Comparison of ENCODE assay signal across 34 mouse cellular contexts in the genomic region with DNA sequence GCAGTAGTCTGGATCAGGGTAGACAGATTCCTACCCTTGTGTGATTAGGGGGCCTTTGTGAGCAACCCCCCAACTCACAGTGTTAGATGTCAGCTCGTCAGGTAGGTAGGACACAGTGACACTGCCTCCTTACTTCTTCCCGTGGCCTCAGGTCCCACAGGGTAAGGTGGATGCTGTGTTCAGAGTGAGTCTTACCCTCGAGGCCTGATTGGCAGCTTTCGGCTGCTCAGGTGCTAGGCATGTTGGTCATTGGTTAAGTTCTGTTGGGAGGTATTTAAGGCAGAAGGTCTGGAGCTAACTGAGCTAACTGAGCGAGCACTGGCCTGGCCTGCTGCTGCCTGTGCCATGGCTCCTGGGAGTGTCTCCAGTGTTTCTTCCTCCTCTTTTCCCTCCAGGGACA. TPM values are rescaled to one million over a fixed set of nuclear protein-coding genes. Genes with fewer than 3 reads are reported as not detected.
DNase-seq lines count a peak whose midpoint lies in the region; ATAC-seq and TF ChIP-seq lines count a peak whose summit lies in the region.
"Had no signal": no experiment of that assay in that cellular context is flagged by ENCODE, and none has a peak within 500 bp of the region (broad histone marks: within the 10 kb centered on the region; RNA-seq: fewer than 3 reads in every experiment).

TSS of gene H1foo (plus strand) at position 301 of the 400 bp plus-strand sequence.

- WGBS in lung, postnatal 0 days = 80% methylated on average over 5 of the region's 5 CpGs

- H3ac ChIP-seq in myocyte (ENCODE audit: control insufficient read depth, insufficient read length) = no peak within 1 kb of the TSS

- H3K4me3 ChIP-seq in lung, postnatal 0 days (ENCODE audit: low read depth, low read length) = no peak within 1 kb of the TSS
- no peak within 1 kb of the TSS for H3K4me3 ChIP-seq in bone marrow macrophage, adult 2 months (ENCODE audit: insufficient read depth, low read length)
- H3K4me3 ChIP-seq in myocyte = no peak within 1 kb of the TSS
- no peak within 1 kb of the TSS for H3K4me3 ChIP-seq in left cerebral cortex, adult 2 months
- H3K4me3 ChIP-seq: embryonic facial prominence, embryonic 10.5 days; embryonic facial prominence, embryonic 13.5 days; forebrain, embryonic 10.5 days; forebrain, embryonic 13.5 days; heart, embryonic 13.5 days; hindbrain, embryonic 13.5 days; intestine, embryonic 15.5 days had no signal

- H3K9ac ChIP-seq in lung, postnatal 0 days (replicated peaks; ENCODE audit: low read depth) = no peak within 1 kb of the TSS
- H3K9ac ChIP-seq: embryonic facial prominence, embryonic 13.5 days; forebrain, embryonic 13.5 days; heart, embryonic 13.5 days; hindbrain, embryonic 13.5 days; intestine, embryonic 15.5 days had no signal

- DNase-seq in lung, postnatal 0 days (ENCODE audit: low spot score) = no peak
- DNase-seq in lung, adult 18-20 months = no peak
- DNase-seq in cerebellum, adult 9-11 months = no peak
- DNase-seq in left cerebral cortex, adult 2 months (ENCODE audit: extremely low spot score in 1 of 2, low spot score in 2 of 2) = no peak
- DNase-seq: adrenal gland, postnatal 10 days; adrenal gland, postnatal 36 days; cerebellum, adult 11 months; cerebellum, adult 2 months; cerebellum, postnatal 10 days; cerebellum, postnatal 36 days; embryo, embryonic 11 days; gastrocnemius, postnatal 25 days; heart, adult 18-20 months; heart, postnatal 14 days had no signal

- H3K9me3 ChIP-seq in lung, postnatal 0 days (ENCODE audit: low read length) = no peaks in the 10 kb centered on the region
- H3K9me3 ChIP-seq: embryonic facial prominence, embryonic 10.5 days; embryonic facial prominence, embryonic 13.5 days; forebrain, embryonic 10.5 days; forebrain, embryonic 13.5 days; G1E; heart, embryonic 13.5 days; hindbrain, embryonic 13.5 days; intestine, embryonic 15.5 days had no signal

- ATAC-seq in lung, postnatal 0 days = no peak
- ATAC-seq: forebrain, embryonic 13.5 days; forebrain, embryonic 16.5 days; hindbrain, embryonic 16.5 days; intestine, embryonic 15.5 days; Patski had no signal

- peak within 1 kb of the TSS; percentile 27; the same call in 1 of the 2 replicates for H3K27ac ChIP-seq in lung, postnatal 0 days (ENCODE audit: low read length)
- H3K27ac ChIP-seq in bone marrow macrophage, adult 2 months (ENCODE audit: insufficient read depth, low read depth, low read length) = peak within 1 kb of the TSS; percentile 29
- no peak within 1 kb of the TSS for H3K27ac ChIP-seq in left cerebral cortex, adult 2 months
- H3K27ac ChIP-seq: embryonic facial prominence, embryonic 10.5 days; intestine, embryonic 15.5 days had no signal

- no peak for TF ChIP-seq POLR2A in bone marrow macrophage, adult 2 months (IDR thresholded peaks at IDR 0.05; ENCODE audit: borderline replicate concordance, low read depth, low read length)
- no peak for TF ChIP-seq POLR2A in myocyte (IDR thresholded peaks at IDR 0.05; ENCODE audit: insufficient read length, low read depth)

- no peaks in the 10 kb centered on the region for H3K79me2 ChIP-seq in myocyte (ENCODE audit: control insufficient read depth, insufficient read depth)

- intact Hi-C loops in left cerebral cortex, adult 2 months (cut with DNase I) = no loop called here

- H3K27me3 ChIP-seq in lung, postnatal 0 days (replicated peaks; ENCODE audit: insufficient read depth, low read length) = no peaks in the 10 kb centered on the region
- H3K27me3 ChIP-seq in myocyte (ENCODE audit: control insufficient read depth, insufficient read depth, insufficient read length) = no peaks in the 10 kb centered on the region
- H3K27me3 ChIP-seq: embryonic facial prominence, embryonic 13.5 days; forebrain, embryonic 13.5 days; heart, embryonic 13.5 days; hindbrain, embryonic 13.5 days; intestine, embryonic 15.5 days; Patski had no signal

- no peak for TF ChIP-seq EP300 in lung, postnatal 0 days (IDR thresholded peaks at IDR 0.05)

- H3K4me2 ChIP-seq in lung, postnatal 0 days (replicated peaks; ENCODE audit: low read depth, low read length) = no peak within 1 kb of the TSS
- H3K4me2 ChIP-seq in myocyte (ENCODE audit: low read depth) = peak within 1 kb of the TSS; percentile 44
- H3K4me2 ChIP-seq: embryonic facial prominence, embryonic 13.5 days; forebrain, embryonic 13.5 days; hindbrain, embryonic 13.5 days; intestine, embryonic 15.5 days had no signal

- H3K36me3 ChIP-seq in lung, postnatal 0 days (ENCODE audit: insufficient read depth, low read length) = no peaks in the 10 kb centered on the region
- no peaks in the 10 kb centered on the region for H3K36me3 ChIP-seq in myocyte (ENCODE audit: control insufficient read depth, insufficient read depth)
- H3K36me3 ChIP-seq: embryonic facial prominence, embryonic 10.5 days; embryonic facial prominence, embryonic 13.5 days; forebrain, embryonic 10.5 days; G1E; heart, embryonic 13.5 days; hindbrain, embryonic 13.5 days; intestine, embryonic 15.5 days had no signal

- no peaks in the 10 kb centered on the region; the same call in 1 of the 2 replicates for H3K4me1 ChIP-seq in lung, postnatal 0 days (ENCODE audit: insufficient read depth, low read depth, low read length)
- peaks cover 56% of the 10 kb centered on the region for H3K4me1 ChIP-seq in bone marrow macrophage, adult 2 months (ENCODE audit: control insufficient read depth, insufficient read depth, low read length)

- no peak for TF ChIP-seq CTCF in lung, postnatal 0 days (IDR thresholded peaks at IDR 0.05)
- TF ChIP-seq CTCF in bone marrow macrophage, adult 2 months (IDR thresholded peaks at IDR 0.05; ENCODE audit: low read depth, low read length) = no peak
- no peak for TF ChIP-seq CTCF in left cerebral cortex, adult 2 months (IDR thresholded peaks at IDR 0.05)

TF ChIP-seq in myocyte, 11 proteins besides CTCF, POLR2A, EP300 and RAD21:
- TF ChIP-seq TCF12 (IDR thresholded peaks at IDR 0.05; ENCODE audit: insufficient read depth, poor library complexity, severe bottlenecking) (no peak), TCF3 (IDR thresholded peaks at IDR 0.05; ENCODE audit: insufficient read length, low read depth) (no peak), MYOD1 (IDR thresholded peaks at IDR 0.05; ENCODE audit: control insufficient read depth in 1 of 3, insufficient read length in 2 of 3, low read depth in 2 of 3) (no peak), USF1 (IDR thresholded peaks at IDR 0.05; ENCODE audit: low read depth) (no peak), SRF (IDR thresholded peaks at IDR 0.05; ENCODE audit: control insufficient read depth, insufficient read length, low read depth) (no peak), MAX (IDR thresholded peaks at IDR 0.05; ENCODE audit: low read depth) (no peak), CEBPB (IDR thresholded peaks at IDR 0.05; ENCODE audit: insufficient read depth, poor library complexity, severe bottlenecking) (no peak), POLR2AphosphoS2 (IDR thresholded peaks at IDR 0.05; ENCODE audit: insufficient read length, low read depth) (no peak), REST (IDR thresholded peaks at IDR 0.05; ENCODE audit: insufficient read depth, insufficient read length) (no peak), E2F4 (IDR thresholded peaks at IDR 0.05; ENCODE audit: insufficient read depth) (no peak), MYOG (IDR thresholded peaks at IDR 0.05; ENCODE audit: control insufficient read depth in 1 of 3, insufficient read depth in 1 of 3, insufficient read length in 2 of 3, low read depth in 2 of 3) (no peak)

RNA-seq across cellular contexts. Expression of gene H1foo, which starts in this region (rescaled TPM):
- polyA plus RNA-seq in lung, postnatal 0 days (2015; fragmentation: Nextera tagmentation; extraction: Ambion mirVana) = not detected in 2 replicates
- not detected in 2 replicates for polyA plus RNA-seq in bone marrow macrophage, adult 2 months (2012; ENCODE audit: insufficient read depth, insufficient read length, missing spikeins)
- polyA plus RNA-seq in myocyte (2012; fragmentation: generic; extraction: Trizol) = not detected
- not detected for total RNA-seq in left cerebral cortex, adult 2 months (2021)
- total RNA-seq: adrenal gland, adult 18-20 months; adrenal gland, postnatal 10 days; adrenal gland, postnatal 36 days; G1E; gastrocnemius, adult 18-20 months; gastrocnemius, postnatal 25 days; heart, adult 18-20 months; heart, postnatal 14 days; hematopoietic stem cell, adult 5-6 weeks had no signal
- polyA plus RNA-seq: C2C12; CD4-positive, CD25-positive, alpha-beta regulatory T cell, adult 4 months; cerebellum, adult 2 months; cortical plate, adult 2 months; embryonic facial prominence, embryonic 10.5 days; embryonic facial prominence, embryonic 13.5 days; forebrain, embryonic 10.5 days; forebrain, embryonic 13.5 days; forebrain, embryonic 16.5 days; G1E; heart, embryonic 13.5 days; heart, embryonic 16.5 days; hindbrain, embryonic 13.5 days; hindbrain, embryonic 16.5 days; intestine, embryonic 15.5 days; Patski had no signal
